Mouse (Mus musculus) testis, adult 2 months (tissue): ENCODE measurements at regions not wholly inside any gene's neighbourhood (a gene's known extent, or its start where the extent isn't known, plus 50 kb on each side); places are given as distances from the start of the nearest gene placed in this dataset.

Source experiments
- CTCF ChIP-seq: fragments of 200-500 bp; IDR thresholded peaks from 2 replicates; pipeline ENCODE4 v1.5.1; 2012; ENCODE audit warnings: low read depth, mild to moderate bottlenecking, inconsistent platforms, low read length, moderate library complexity; ENCODE audit not compliant: control insufficient read depth, insufficient read depth, insufficient replicate concordance
- POLR2A ChIP-seq: fragments of 200-500 bp; IDR thresholded peaks from 2 replicates; pipeline ENCODE4 v1.6.1; 2012; ENCODE audit warnings: low read depth, mild to moderate bottlenecking, inconsistent platforms, low read length, moderate library complexity; ENCODE audit not compliant: control insufficient read depth

GRCm38 (mm10) chr1:67640766-67641165 is 517.9 kb downstream of the Cps1 start:
- TF ChIP-seq POLR2A (no peak), CTCF (no peak)
